ENCODE assay signal across 7 mouse cellular contexts in genomic region chr11:97315504-97316503, GRCm38 (mm10). TPM values are rescaled to one million over a fixed set of nuclear protein-coding genes. Genes with fewer than 3 reads are reported as not detected.
DNase-seq lines count a peak whose midpoint lies in the region; ATAC-seq lines count a peak whose summit lies in the region.

Gene Mrpl45 (plus strand): TSS chr11:97315716.

- 0 out of 2 replicates have a peak, but pooled peaks cover 3% of the 10 kb centered on the region for H3K4me1 ChIP-seq in embryonic facial prominence, embryonic 11.5 days (ENCODE audit: control insufficient read depth, insufficient read depth, low read length)
- 0 out of 2 replicates have a peak, but pooled peaks cover 1% of the 10 kb centered on the region for H3K4me1 ChIP-seq in limb, embryonic 11.5 days (ENCODE audit: control insufficient read depth, insufficient read depth, low read length)
- peaks cover 7% of the 10 kb centered on the region; the same call in 1 of the 2 replicates for H3K4me1 ChIP-seq in midbrain, embryonic 14.5 days (ENCODE audit: control insufficient read depth, insufficient read depth, low read length)

- no peak within 1 kb of the TSS for H3K27ac ChIP-seq in embryonic facial prominence, embryonic 11.5 days (replicated peaks; ENCODE audit: low read depth, low read length)
- no peak within 1 kb of the TSS; the same call in 1 of the 2 replicates for H3K27ac ChIP-seq in limb, embryonic 11.5 days (replicated peaks; ENCODE audit: low read depth, low read length)
- H3K27ac ChIP-seq in midbrain, embryonic 14.5 days (replicated peaks; ENCODE audit: low read depth, low read length), result peak within 1 kb of the TSS; percentile 70

- under 1% methylated on average over 50 of the region's 50 CpGs for WGBS in embryonic facial prominence, embryonic 11.5 days
- WGBS in limb, embryonic 11.5 days, result under 1% methylated on average over 50 of the region's 50 CpGs
- under 1% methylated on average over 50 of the region's 50 CpGs for WGBS in midbrain, embryonic 14.5 days

- H3K4me3 ChIP-seq in embryonic facial prominence, embryonic 11.5 days (ENCODE audit: low read depth, low read length), result peak within 1 kb of the TSS; percentile 40
- peak within 1 kb of the TSS; percentile 33 for H3K4me3 ChIP-seq in limb, embryonic 11.5 days (ENCODE audit: low read depth, low read length)
- H3K4me3 ChIP-seq in midbrain, embryonic 14.5 days (replicated peaks; ENCODE audit: low read depth, low read length), result peak within 1 kb of the TSS; percentile 51

- H3K36me3 ChIP-seq in embryonic facial prominence, embryonic 11.5 days (replicated peaks; ENCODE audit: control insufficient read depth, insufficient read depth, low read depth, low read length), result no peaks in the 10 kb centered on the region
- no peaks in the 10 kb centered on the region for H3K36me3 ChIP-seq in limb, embryonic 11.5 days (ENCODE audit: control insufficient read depth, insufficient read depth, low read length)
- no peaks in the 10 kb centered on the region; the same call in 1 of the 2 replicates for H3K36me3 ChIP-seq in midbrain, embryonic 14.5 days (ENCODE audit: control insufficient read depth, insufficient read depth, low read length)

- no peaks in the 10 kb centered on the region for H3K27me3 ChIP-seq in embryonic facial prominence, embryonic 11.5 days (ENCODE audit: control insufficient read depth, insufficient read depth, low read length)
- H3K27me3 ChIP-seq in limb, embryonic 11.5 days (ENCODE audit: control insufficient read depth, insufficient read depth, low read length), result no peaks in the 10 kb centered on the region
- H3K27me3 ChIP-seq in midbrain, embryonic 14.5 days (ENCODE audit: control insufficient read depth, insufficient read depth, low read length), result no peaks in the 10 kb centered on the region

- H3K9ac ChIP-seq in embryonic facial prominence, embryonic 11.5 days (replicated peaks; ENCODE audit: low read length), result peak within 1 kb of the TSS; percentile 51
- peak within 1 kb of the TSS; percentile 31; the same call in 1 of the 2 replicates for H3K9ac ChIP-seq in limb, embryonic 11.5 days (ENCODE audit: low read length)
- peak within 1 kb of the TSS; percentile 54 for H3K9ac ChIP-seq in midbrain, embryonic 14.5 days (replicated peaks; ENCODE audit: low read length)

- H3K9me3 ChIP-seq in embryonic facial prominence, embryonic 11.5 days (replicated peaks; ENCODE audit: control insufficient read depth, low read length), result no peaks in the 10 kb centered on the region
- H3K9me3 ChIP-seq in limb, embryonic 11.5 days (ENCODE audit: control insufficient read depth, low read length), result no peaks in the 10 kb centered on the region
- H3K9me3 ChIP-seq in midbrain, embryonic 14.5 days (ENCODE audit: control insufficient read depth, low read length), result no peaks in the 10 kb centered on the region

- peak; percentile 93 for ATAC-seq in embryonic facial prominence, embryonic 11.5 days (replicated peaks; ENCODE audit: insufficient number of reproducible peaks, low FRiP score, low TSS enrichment, low read depth)
- ATAC-seq in limb, embryonic 11.5 days (ENCODE audit: insufficient number of reproducible peaks, low FRiP score, low TSS enrichment, low read depth), result peak; percentile 92
- peak; percentile 91 for ATAC-seq in midbrain, embryonic 14.5 days (ENCODE audit: low FRiP score, low TSS enrichment)

- H3K4me2 ChIP-seq in embryonic facial prominence, embryonic 11.5 days (ENCODE audit: low read depth, low read length), result peak within 1 kb of the TSS; percentile 28
- H3K4me2 ChIP-seq in limb, embryonic 11.5 days (ENCODE audit: low read depth, severe bottlenecking), result peak within 1 kb of the TSS; percentile 39
- H3K4me2 ChIP-seq in midbrain, embryonic 14.5 days (ENCODE audit: low read length), result peak within 1 kb of the TSS; percentile 67

- peak; percentile 99 for DNase-seq in adrenal gland, postnatal 14 days
- DNase-seq in embryonic facial prominence, embryonic 11.5 days (ENCODE audit: low spot score), result peak; percentile 99
- peak; percentile 100 for DNase-seq in heart, adult 11 months
- peak; percentile 100 for DNase-seq in kidney, adult 18-20 months
- peak; percentile 99 for DNase-seq in limb, embryonic 11.5 days (ENCODE audit: low spot score)
- peak; percentile 100 for DNase-seq in midbrain, embryonic 14.5 days
- DNase-seq in spleen, adult 18-20 months, result peak; percentile 97 to 99

RNA-seq across cellular contexts. Expression of gene Mrpl45, which starts in this region (rescaled TPM):
- 43.5 and 46.0 TPM in 2 replicates for total RNA-seq in adrenal gland, postnatal 14 days (2021)
- 57.2 and 61.3 TPM in 2 replicates for polyA plus RNA-seq in embryonic facial prominence, embryonic 11.5 days (2014; fragmentation: Nextera tagmentation; extraction: Ambion mirVana)
- polyA plus RNA-seq in limb, embryonic 11.5 days (2014; fragmentation: Nextera tagmentation; extraction: Ambion mirVana), result 57.2 and 58.2 TPM in 2 replicates
- polyA plus RNA-seq in midbrain, embryonic 14.5 days (2014; fragmentation: Nextera tagmentation; extraction: Ambion mirVana), result 39.4 and 46.7 TPM in 2 replicates
